Mouse (Mus musculus): ENCODE results near the gene 4931406C07Rik. TPM values are rescaled to one million over a fixed set of nuclear protein-coding genes. Genes with fewer than 3 reads are reported as not detected.
A peak's percentile ranks its signal among the peaks of the same experiment; 100 is the strongest.

4931406C07Rik gene
- polyA plus RNA-seq, 1 experiment: 11.6 TPM

- Histone ChIP-seq H3K36me3 (ENCODE audit: control insufficient read depth, insufficient read depth) (peaks cover 75% of the 10 kb centered on the region), H3K27me3 (ENCODE audit: control insufficient read depth, insufficient read depth, insufficient read length) (no peaks in the 10 kb centered on the region), H3K4me2 (ENCODE audit: low read depth) (peak overlapping the region; percentile 96), H3K79me2 (ENCODE audit: control insufficient read depth, insufficient read depth) (peaks cover 49% of the 10 kb centered on the region), H3K4me3 (no peak overlapping the region), H3ac (ENCODE audit: control insufficient read depth, insufficient read length) (no peak overlapping the region)
- TF ChIP-seq SRF (IDR thresholded peaks at IDR 0.05; ENCODE audit: control insufficient read depth, insufficient read length, low read depth) (no peak), TCF3 (IDR thresholded peaks at IDR 0.05; ENCODE audit: insufficient read length, low read depth) (no peak)
These were observed 3.9 kb upstream of the 4931406C07Rik start for GRCm38 (mm10) chr9:15310179-15310578.

- TF ChIP-seq REST (IDR thresholded peaks at IDR 0.05; ENCODE audit: insufficient read depth, insufficient read length): no peak
- no peak for TF ChIP-seq E2F4 (IDR thresholded peaks at IDR 0.05; ENCODE audit: insufficient read depth)
- no peak for TF ChIP-seq POLR2A (IDR thresholded peaks at IDR 0.05; ENCODE audit: insufficient read length, low read depth)
- no peak for TF ChIP-seq CEBPB (IDR thresholded peaks at IDR 0.05; ENCODE audit: insufficient read depth, poor library complexity, severe bottlenecking)
- TF ChIP-seq TCF12 (IDR thresholded peaks at IDR 0.05; ENCODE audit: insufficient read depth, poor library complexity, severe bottlenecking): no peak
- no peak for TF ChIP-seq MYOG (IDR thresholded peaks at IDR 0.05; ENCODE audit: control insufficient read depth in 1 of 3, insufficient read depth in 1 of 3, insufficient read length in 2 of 3, low read depth in 2 of 3)
- TF ChIP-seq TCF3 (IDR thresholded peaks at IDR 0.05; ENCODE audit: insufficient read length, low read depth): no peak
- TF ChIP-seq POLR2AphosphoS2 (IDR thresholded peaks at IDR 0.05; ENCODE audit: insufficient read length, low read depth): no peak
- no peak for TF ChIP-seq MAX (IDR thresholded peaks at IDR 0.05; ENCODE audit: low read depth)
- no peak for TF ChIP-seq SRF (IDR thresholded peaks at IDR 0.05; ENCODE audit: control insufficient read depth, insufficient read length, low read depth)
- Histone ChIP-seq H3K27me3 (ENCODE audit: control insufficient read depth, insufficient read depth, insufficient read length) (no peaks in the 10 kb centered on the region), H3K79me2 (ENCODE audit: control insufficient read depth, insufficient read depth) (peaks cover 49% of the 10 kb centered on the region), H3K36me3 (ENCODE audit: control insufficient read depth, insufficient read depth) (peaks cover 67% of the 10 kb centered on the region), H3K4me3 (no peak overlapping the region), H3ac (ENCODE audit: control insufficient read depth, insufficient read length) (no peak overlapping the region), H3K4me2 (ENCODE audit: low read depth) (peak overlapping the region; percentile 96)
These were observed 3.2 kb upstream of the 4931406C07Rik start for GRCm38 (mm10) chr9:15309425-15309824.

- H3K4me3 ChIP-seq: peak overlapping the region; percentile 72
These were observed 2.0 kb upstream of the 4931406C07Rik start for GRCm38 (mm10) chr9:15308254-15308653.

GRCm38 (mm10) chr9:15307257-15307656, 1.0 kb upstream of the 4931406C07Rik start:
- no peaks in the 10 kb centered on the region for H3K27me3 ChIP-seq (ENCODE audit: control insufficient read depth, insufficient read depth, insufficient read length)
- H3ac ChIP-seq (ENCODE audit: control insufficient read depth, insufficient read length): peak overlapping the region; percentile 72
- TF ChIP-seq TCF12 (IDR thresholded peaks at IDR 0.05; ENCODE audit: insufficient read depth, poor library complexity, severe bottlenecking): no peak
- no peak for TF ChIP-seq CEBPB (IDR thresholded peaks at IDR 0.05; ENCODE audit: insufficient read depth, poor library complexity, severe bottlenecking)
- no peak for TF ChIP-seq POLR2AphosphoS2 (IDR thresholded peaks at IDR 0.05; ENCODE audit: insufficient read length, low read depth)
- TF ChIP-seq REST (IDR thresholded peaks at IDR 0.05; ENCODE audit: insufficient read depth, insufficient read length): no peak
- TF ChIP-seq POLR2A (IDR thresholded peaks at IDR 0.05; ENCODE audit: insufficient read length, low read depth): no peak
- no peak for TF ChIP-seq MYOD1 (IDR thresholded peaks at IDR 0.05; ENCODE audit: control insufficient read depth in 1 of 3, insufficient read length in 2 of 3, low read depth in 2 of 3)
- TF ChIP-seq USF1 (IDR thresholded peaks at IDR 0.05; ENCODE audit: low read depth): no peak
- TF ChIP-seq TCF3 (IDR thresholded peaks at IDR 0.05; ENCODE audit: insufficient read length, low read depth): no peak
- TF ChIP-seq MAX (IDR thresholded peaks at IDR 0.05; ENCODE audit: low read depth): no peak
- no peak for TF ChIP-seq E2F4 (IDR thresholded peaks at IDR 0.05; ENCODE audit: insufficient read depth)
- no peak for TF ChIP-seq MYOG (IDR thresholded peaks at IDR 0.05; ENCODE audit: control insufficient read depth in 1 of 3, insufficient read depth in 1 of 3, insufficient read length in 2 of 3, low read depth in 2 of 3)
- no peak for TF ChIP-seq SRF (IDR thresholded peaks at IDR 0.05; ENCODE audit: control insufficient read depth, insufficient read length, low read depth)
- peaks cover 49% of the 10 kb centered on the region for H3K79me2 ChIP-seq (ENCODE audit: control insufficient read depth, insufficient read depth)
- peak overlapping the region; percentile 72 for H3K4me3 ChIP-seq
- H3K36me3 ChIP-seq (ENCODE audit: control insufficient read depth, insufficient read depth): peaks cover 46% of the 10 kb centered on the region
- peak overlapping the region; percentile 96 for H3K4me2 ChIP-seq (ENCODE audit: low read depth)

More at GRCm38 (mm10) chr9:15308254-15308653, 2.0 kb upstream of the 4931406C07Rik start:
- H3K4me2 ChIP-seq (ENCODE audit: low read depth): peak overlapping the region; percentile 96
- no peak overlapping the region for H3ac ChIP-seq (ENCODE audit: control insufficient read depth, insufficient read length)
- TF ChIP-seq POLR2A (IDR thresholded peaks at IDR 0.05; ENCODE audit: insufficient read length, low read depth) (no peak), REST (IDR thresholded peaks at IDR 0.05; ENCODE audit: insufficient read depth, insufficient read length) (no peak), USF1 (IDR thresholded peaks at IDR 0.05; ENCODE audit: low read depth) (no peak), TCF12 (IDR thresholded peaks at IDR 0.05; ENCODE audit: insufficient read depth, poor library complexity, severe bottlenecking) (no peak), SRF (IDR thresholded peaks at IDR 0.05; ENCODE audit: control insufficient read depth, insufficient read length, low read depth) (no peak), MYOG (IDR thresholded peaks at IDR 0.05; ENCODE audit: control insufficient read depth in 1 of 3, insufficient read depth in 1 of 3, insufficient read length in 2 of 3, low read depth in 2 of 3) (no peak), E2F4 (IDR thresholded peaks at IDR 0.05; ENCODE audit: insufficient read depth) (no peak), CEBPB (IDR thresholded peaks at IDR 0.05; ENCODE audit: insufficient read depth, poor library complexity, severe bottlenecking) (no peak), MAX (IDR thresholded peaks at IDR 0.05; ENCODE audit: low read depth) (no peak), POLR2AphosphoS2 (IDR thresholded peaks at IDR 0.05; ENCODE audit: insufficient read length, low read depth) (no peak), MYOD1 (IDR thresholded peaks at IDR 0.05; ENCODE audit: control insufficient read depth in 1 of 3, insufficient read length in 2 of 3, low read depth in 2 of 3) (no peak), TCF3 (IDR thresholded peaks at IDR 0.05; ENCODE audit: insufficient read length, low read depth) (no peak)
- peaks cover 56% of the 10 kb centered on the region for H3K36me3 ChIP-seq (ENCODE audit: control insufficient read depth, insufficient read depth)
- H3K79me2 ChIP-seq (ENCODE audit: control insufficient read depth, insufficient read depth): peaks cover 49% of the 10 kb centered on the region
- H3K27me3 ChIP-seq (ENCODE audit: control insufficient read depth, insufficient read depth, insufficient read length): no peaks in the 10 kb centered on the region
